Mouse (Mus musculus) stomach, embryonic 16.5 days (tissue): ENCODE data around the gene Cbs. TPM values are rescaled to one million over a fixed set of nuclear protein-coding genes. Genes with fewer than 3 reads are reported as not detected.

Experiments used
- ATAC-seq: fragments of 200-750 bp; cut with Nextera tagmentation; 2 replicates; pipeline ENCODE4 v1.8.0; 2017; ENCODE audit warnings: moderate number of reproducible peaks, moderate TSS enrichment; ENCODE audit not compliant: insufficient read depth, low FRiP score
- H3K27ac ChIP-seq: fragments of 300-500 bp; sonication (generic); 2 replicates; pipeline ENCODE4 v1.5.1; 2014; ENCODE audit warnings: low read length
- H3K27me3 ChIP-seq: fragments of 300-500 bp; sonication (generic); 2 replicates; pipeline ENCODE4 v1.6.1; 2014; ENCODE audit warnings: low read length, control low read depth, mixed read lengths; ENCODE audit not compliant: control insufficient read depth, insufficient read depth
- H3K36me3 ChIP-seq: fragments of 300-500 bp; sonication (generic); 2 replicates; pipeline ENCODE4 v1.6.1; 2014; ENCODE audit warnings: low read length; ENCODE audit not compliant: control insufficient read depth, insufficient read depth
- H3K4me1 ChIP-seq: fragments of 300-500 bp; sonication (generic); 2 replicates; pipeline ENCODE4 v1.6.1; 2014; ENCODE audit warnings: low read length, control low read depth, mixed read lengths; ENCODE audit not compliant: control insufficient read depth, insufficient read depth
- H3K4me2 ChIP-seq: fragments of 300-500 bp; sonication (generic); 2 replicates; pipeline ENCODE4 v1.6.1; 2014; ENCODE audit warnings: low read depth, low read length, mixed read lengths
- H3K4me3 ChIP-seq: fragments of 300-500 bp; sonication (generic); replicated peaks from 2 replicates; pipeline ENCODE4 v1.5.1; 2014; ENCODE audit warnings: mild to moderate bottlenecking, low read length
- H3K9ac ChIP-seq: fragments of 300-500 bp; sonication (generic); 2 replicates; pipeline ENCODE4 v1.6.1; 2014; ENCODE audit warnings: low read length
- H3K9me3 ChIP-seq: fragments of 300-500 bp; sonication (generic); replicated peaks from 2 replicates; pipeline ENCODE4 v1.6.1; 2016; ENCODE audit warnings: low read length, control low read depth; ENCODE audit not compliant: control insufficient read depth
- WGBS: fragments of 180-500 bp; shearing (Covaris S2); extraction: QIAGEN DNeasy Blood & Tissue Kit; methylation state at CpG from one replicate; pipeline ENCODE4 v1.1.7; 2014; 5-methylcytosine and 5-hydroxymethylcytosine counted together
- polyA plus RNA-seq: library from polyadenylated mRNA; unstranded; fragments of >200 nt; fragmentation: Nextera tagmentation; extraction: Ambion mirVana; gene quantifications from 2 replicates; pipeline ENCODE4 v1.2.1, GENCODE M21; 2015

Gene Cbs
- polyA plus RNA-seq, 1 experiment from 2014 or later = 25.0 TPM

DNA sequence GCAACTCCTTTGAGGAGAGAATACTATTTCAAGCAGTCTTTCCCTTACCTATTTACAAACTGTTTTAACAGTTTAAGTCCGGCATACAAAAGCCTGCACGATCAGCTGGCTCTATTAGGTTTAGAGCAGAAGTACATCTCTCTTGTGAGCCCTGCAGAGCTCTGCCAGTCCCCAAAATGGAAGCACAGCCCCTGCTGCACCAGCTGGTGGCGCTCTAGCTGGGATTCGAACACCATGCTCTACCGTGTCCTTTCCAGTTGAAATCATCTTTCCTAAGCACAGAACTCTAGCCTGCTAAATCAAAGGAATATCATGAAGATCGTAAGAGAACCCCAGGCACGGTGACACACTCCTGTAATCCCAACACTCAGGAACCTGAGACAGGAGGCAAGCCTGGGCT is 30.6 kb downstream of the Cbs start:
- H3K27ac ChIP-seq = no peak overlapping the region
- no peak overlapping the region for H3K4me2 ChIP-seq
- H3K27me3 ChIP-seq = no peaks in the 10 kb centered on the region
- no peak overlapping the region for H3K9ac ChIP-seq
- no peaks in the 10 kb centered on the region for H3K9me3 ChIP-seq
- H3K36me3 ChIP-seq = peaks cover 14% of the 10 kb centered on the region
- H3K4me3 ChIP-seq = no peak overlapping the region
- ATAC-seq = no peak
- 81% methylated on average over 7 of the region's 7 CpGs for WGBS
- H3K4me1 ChIP-seq = no peaks in the 10 kb centered on the region

DNA sequence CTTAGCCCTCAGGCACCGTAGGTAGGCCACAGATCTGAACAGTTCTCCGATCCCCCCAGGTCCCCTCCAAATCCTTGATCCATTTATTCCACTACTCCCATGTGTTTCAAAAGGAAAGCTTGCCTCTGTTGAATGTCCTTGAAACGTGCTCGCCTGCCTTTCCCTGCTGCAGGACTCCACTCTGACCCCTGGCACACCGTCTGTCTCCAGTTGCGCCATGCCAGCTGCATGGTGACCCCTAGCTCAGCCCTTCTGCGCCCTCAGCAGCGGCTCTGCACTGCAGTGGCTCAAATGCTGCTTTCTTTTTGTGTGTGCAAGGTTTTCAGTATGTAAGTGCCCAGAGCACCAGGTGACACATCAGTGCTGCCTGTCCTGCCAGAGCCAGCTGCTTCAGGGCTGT is 38.4 kb downstream of the Cbs start:
- Histone ChIP-seq H3K9ac (no peak overlapping the region), H3K9me3 (no peaks in the 10 kb centered on the region), H3K27ac (no peak overlapping the region), H3K4me2 (no peak overlapping the region), H3K4me3 (no peak overlapping the region), H3K27me3 (no peaks in the 10 kb centered on the region), H3K36me3 (peaks cover 17% of the 10 kb centered on the region), H3K4me1 (no peaks in the 10 kb centered on the region)
- WGBS = 91% methylated on average over 8 of the region's 8 CpGs
- no peak for ATAC-seq

DNA sequence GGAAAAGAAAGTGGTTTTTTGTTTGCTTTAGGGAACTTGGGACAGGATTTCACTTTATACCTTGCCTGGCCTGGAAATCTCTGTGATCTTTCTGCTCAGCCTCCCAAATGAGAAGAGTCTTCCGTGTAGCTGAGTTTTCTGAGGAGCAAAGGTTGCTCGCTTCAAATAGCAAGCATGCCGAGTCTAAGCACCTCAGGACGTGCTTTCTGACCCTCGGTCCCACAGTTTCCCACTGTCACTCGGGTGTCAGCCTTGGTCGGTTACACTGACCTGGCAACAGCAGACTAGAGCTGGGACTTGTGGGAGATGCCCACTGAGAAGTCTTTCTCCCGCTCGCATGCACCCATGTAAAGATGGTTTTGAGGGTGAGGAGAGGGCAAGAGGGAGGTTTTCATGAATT is 39.1 kb downstream of the Cbs start:
- WGBS = 91% methylated on average over 9 of the region's 9 CpGs
- ATAC-seq = no peak
- Histone ChIP-seq H3K27ac (no peak overlapping the region), H3K9ac (no peak overlapping the region), H3K4me1 (no peaks in the 10 kb centered on the region), H3K36me3 (peaks cover 15% of the 10 kb centered on the region), H3K27me3 (no peaks in the 10 kb centered on the region), H3K4me3 (no peak overlapping the region), H3K4me2 (no peak overlapping the region), H3K9me3 (no peaks in the 10 kb centered on the region)

DNA sequence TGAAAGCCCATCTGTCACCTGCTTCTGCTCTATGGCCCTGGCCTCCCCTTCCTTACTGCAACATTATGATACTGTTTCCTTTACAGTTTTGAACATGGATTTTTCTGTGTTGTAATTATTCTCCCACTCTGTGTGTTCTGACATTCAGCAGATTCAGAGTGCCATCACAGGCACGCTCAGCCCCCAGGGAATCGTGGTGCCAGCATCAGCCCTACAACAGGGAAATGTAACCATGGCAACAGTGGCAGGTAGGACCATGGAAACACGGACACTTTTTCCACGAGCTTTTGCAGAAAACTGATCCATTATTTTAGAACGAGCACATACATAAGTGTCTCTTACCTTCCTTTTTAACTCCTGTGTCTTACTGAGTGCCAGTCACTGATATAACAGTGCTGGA is 42.0 kb downstream of the Cbs start:
- Histone ChIP-seq H3K4me1 (no peaks in the 10 kb centered on the region), H3K4me3 (no peak overlapping the region), H3K9me3 (no peaks in the 10 kb centered on the region), H3K27me3 (no peaks in the 10 kb centered on the region), H3K4me2 (no peak overlapping the region), H3K27ac (no peak overlapping the region), H3K9ac (no peak overlapping the region), H3K36me3 (peaks cover 7% of the 10 kb centered on the region)
- 81% methylated on average over 5 of the region's 5 CpGs for WGBS
- ATAC-seq = no peak

DNA sequence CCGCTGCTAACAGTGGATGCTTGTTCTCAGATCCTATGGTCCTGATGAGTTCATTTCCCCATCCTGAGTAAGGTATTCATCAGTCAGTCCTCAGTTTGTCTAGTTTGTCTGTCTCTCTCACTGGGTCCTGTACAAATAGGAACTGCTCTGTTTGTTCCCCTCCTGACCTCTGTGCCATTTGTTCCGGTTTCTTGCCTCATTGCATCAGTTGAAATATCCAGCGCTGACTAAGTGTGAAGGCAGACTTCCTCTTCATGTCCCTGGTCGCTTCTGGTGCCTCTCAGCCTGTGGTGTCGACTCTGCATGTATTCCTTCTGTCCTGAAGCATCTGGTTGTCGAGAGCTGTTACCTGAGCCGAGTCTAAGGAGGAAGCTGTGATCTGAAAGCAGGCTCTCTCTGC is 42.4 kb downstream of the Cbs start:
- Histone ChIP-seq H3K4me3 (no peak overlapping the region), H3K27me3 (no peaks in the 10 kb centered on the region), H3K9ac (no peak overlapping the region), H3K9me3 (no peaks in the 10 kb centered on the region), H3K4me2 (no peak overlapping the region), H3K27ac (no peak overlapping the region), H3K36me3 (peaks cover 7% of the 10 kb centered on the region), H3K4me1 (no peaks in the 10 kb centered on the region)
- 74% methylated on average over 7 of the region's 7 CpGs for WGBS
- no peak for ATAC-seq

DNA sequence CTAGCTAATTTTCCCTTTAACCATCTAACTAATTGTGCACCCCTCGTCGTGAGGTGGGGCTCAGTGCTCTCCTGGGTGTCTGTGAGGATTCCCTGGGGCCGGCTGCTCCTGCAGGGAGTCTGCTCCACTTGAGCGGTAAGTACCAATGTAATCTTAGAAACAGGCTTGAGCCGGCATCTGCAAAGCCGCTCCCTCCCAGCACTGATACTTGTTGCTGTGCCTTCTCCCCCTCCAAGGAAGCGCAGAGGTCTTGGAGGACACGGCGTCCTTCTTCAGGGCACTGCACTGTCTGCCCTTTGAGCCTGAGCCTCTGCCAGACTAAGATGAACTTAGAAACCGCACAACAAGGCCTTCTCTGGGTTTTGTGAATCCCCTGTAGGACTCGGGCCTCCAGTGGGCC is 46.2 kb downstream of the Cbs start:
- WGBS = 92% methylated on average over 11 of the region's 11 CpGs

DNA sequence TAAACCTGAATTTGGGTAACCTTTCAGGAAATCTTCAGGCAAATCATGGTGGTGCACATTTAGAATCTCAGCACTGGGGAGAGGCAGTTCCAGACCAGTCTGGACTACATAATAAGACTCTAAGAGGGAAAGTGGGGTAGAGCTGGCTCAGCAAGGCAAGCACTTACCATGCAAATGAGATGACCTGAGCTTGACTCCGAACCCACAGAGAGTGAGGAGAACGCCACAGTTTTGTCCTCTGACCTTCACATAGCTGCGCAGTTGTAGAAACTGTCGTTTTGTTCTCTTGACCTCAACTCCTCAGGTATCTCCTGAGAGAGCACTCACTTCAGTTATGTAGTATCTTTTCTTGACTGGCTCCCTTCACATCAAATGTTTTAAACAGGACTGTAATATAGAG is 48.3 kb downstream of the Cbs start:
- H3K27me3 ChIP-seq = no peaks in the 10 kb centered on the region
- no peak overlapping the region for H3K9ac ChIP-seq
- no peak for ATAC-seq
- H3K27ac ChIP-seq = no peak overlapping the region
- WGBS = 89% methylated on average over 4 of the region's 4 CpGs
- H3K9me3 ChIP-seq = no peaks in the 10 kb centered on the region
- no peaks in the 10 kb centered on the region; the same call in 1 of the 2 replicates for H3K36me3 ChIP-seq
- no peaks in the 10 kb centered on the region for H3K4me1 ChIP-seq
- H3K4me2 ChIP-seq = no peak overlapping the region
- no peak overlapping the region for H3K4me3 ChIP-seq

More for the DNA sequence above, 46.2 kb downstream of the Cbs start:
- Histone ChIP-seq H3K4me3 (no peak overlapping the region), H3K4me1 (no peaks in the 10 kb centered on the region), H3K9ac (no peak overlapping the region), H3K36me3 (no peaks in the 10 kb centered on the region; the same call in 1 of the 2 replicates), H3K27me3 (no peaks in the 10 kb centered on the region), H3K27ac (no peak overlapping the region), H3K9me3 (no peaks in the 10 kb centered on the region), H3K4me2 (no peak overlapping the region)
- ATAC-seq = no peak

DNA sequence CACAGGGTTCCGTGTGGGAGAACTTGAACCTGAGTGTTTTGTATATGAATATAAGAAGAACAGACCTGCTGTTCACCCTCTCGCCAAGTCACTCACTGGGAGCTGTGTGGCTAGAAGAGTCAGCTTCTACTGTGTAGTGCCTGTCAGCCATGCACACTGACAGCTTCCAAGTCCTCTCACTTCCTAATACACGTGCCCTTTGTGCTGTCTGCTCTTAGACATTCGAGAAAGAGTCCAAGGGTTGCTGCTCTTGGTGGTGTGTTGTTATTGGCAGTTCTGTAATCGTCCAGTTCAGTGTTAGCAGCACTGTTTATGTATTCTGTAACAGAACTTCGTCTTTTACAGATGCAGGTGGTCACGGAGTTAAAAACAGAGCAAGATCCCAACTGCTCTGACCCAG is 48.9 kb downstream of the Cbs start:
- no peaks in the 10 kb centered on the region for H3K27me3 ChIP-seq
- H3K36me3 ChIP-seq = no peaks in the 10 kb centered on the region; the same call in 1 of the 2 replicates
- no peaks in the 10 kb centered on the region for H3K4me1 ChIP-seq
- no peak overlapping the region for H3K9ac ChIP-seq
- no peak for ATAC-seq
- H3K4me2 ChIP-seq = no peak overlapping the region
- WGBS = 69% methylated on average over 7 of the region's 7 CpGs
- no peak overlapping the region for H3K27ac ChIP-seq
- H3K4me3 ChIP-seq = no peak overlapping the region
- no peaks in the 10 kb centered on the region for H3K9me3 ChIP-seq

DNA sequence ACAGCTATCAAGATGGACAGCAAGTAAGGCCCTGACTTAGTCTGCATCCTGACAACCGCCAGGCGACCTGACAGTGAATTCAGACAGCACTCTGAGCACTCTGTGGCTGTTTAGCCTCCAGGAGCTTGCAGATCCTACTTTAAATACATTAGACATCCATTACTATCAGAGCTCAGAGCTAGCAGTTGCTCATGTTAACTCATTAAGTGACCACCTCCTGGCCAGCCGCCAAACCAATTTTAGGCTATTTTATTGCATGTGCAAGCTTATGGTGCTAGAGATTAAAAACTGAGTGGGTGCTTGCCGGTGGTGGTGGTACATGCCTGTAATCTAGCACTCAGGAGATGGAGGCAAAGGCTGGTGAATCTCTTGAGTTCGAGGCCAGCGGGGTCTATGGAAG is 53.3 kb downstream of the Cbs start:
- H3K9ac ChIP-seq = no peak overlapping the region
- no peak overlapping the region for H3K4me3 ChIP-seq
- H3K27ac ChIP-seq = no peak overlapping the region
- H3K9me3 ChIP-seq = no peaks in the 10 kb centered on the region
- ATAC-seq = no peak
- H3K4me2 ChIP-seq = no peak overlapping the region
- 80% methylated on average over 6 of the region's 6 CpGs for WGBS
- no peaks in the 10 kb centered on the region for H3K4me1 ChIP-seq
- H3K36me3 ChIP-seq = no peaks in the 10 kb centered on the region
- no peaks in the 10 kb centered on the region for H3K27me3 ChIP-seq

DNA sequence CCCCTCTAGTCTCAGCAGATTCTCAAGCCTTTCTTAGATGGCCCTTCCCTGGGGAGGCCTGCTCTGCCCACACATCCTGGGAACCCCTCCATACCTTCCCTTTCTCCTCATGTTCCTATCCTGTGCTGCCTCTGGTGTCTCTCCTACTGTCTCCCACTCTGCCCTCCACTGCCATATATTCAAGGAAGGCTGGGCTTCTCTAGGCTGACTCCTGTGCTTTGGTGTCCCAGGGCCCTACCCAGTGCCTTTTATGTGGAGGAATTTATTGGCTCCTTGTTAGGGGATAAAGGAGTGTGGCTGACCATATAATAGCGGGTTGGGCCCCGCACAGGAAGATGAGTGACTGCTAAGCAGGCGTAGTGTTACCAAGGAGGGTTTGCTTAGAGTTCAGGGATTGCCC is 53.9 kb downstream of the Cbs start:
- Histone ChIP-seq H3K4me3 (no peak overlapping the region), H3K9me3 (no peaks in the 10 kb centered on the region), H3K4me2 (no peak overlapping the region), H3K27ac (no peak overlapping the region), H3K4me1 (no peaks in the 10 kb centered on the region), H3K9ac (0 out of 2 replicates have a peak overlapping the region, but pooled peaks have one; percentile 4), H3K36me3 (no peaks in the 10 kb centered on the region), H3K27me3 (no peaks in the 10 kb centered on the region)
- 57% methylated on average over 3 of the region's 3 CpGs for whole genome bisulfite sequencing
- ATAC-seq = no peak
